Mouse (Mus musculus) B cell, adult (primary cell): ENCODE data around the gene Kif7. TPM values are rescaled to one million over a fixed set of nuclear protein-coding genes. Genes with fewer than 3 reads are reported as not detected.

Source experiments
- total RNA-seq: library from RNA; stranded (reverse); gene quantifications from 4 replicates; pipeline ENCODE4 v1.2.4, GENCODE M21; 2023; ENCODE audit not compliant: inconsistent age

Gene Kif7
- total RNA-seq: 0.10 to 0.27 TPM (median 0.13 TPM) in 3 of 4 replicates, not detected in the other

GRCm38 (mm10) chr7:79715187-79715981, at the start of gene Kif7:
Kif7 (minus strand) TSS chr7:79715720.

GRCm38 (mm10) chr7:79742659-79743536, 27.4 kb upstream of the Kif7 start, which contains the start of the genes Pex11a and Wdr93:
Pex11a (minus strand) TSS chr7:79743131.
Wdr93 (plus strand) TSS chr7:79743163.

GRCm38 (mm10) chr7:79732622-79733021, 17.1 kb upstream of the Kif7 start, which contains the start of gene Plin1:
Plin1 (minus strand) TSS chr7:79732903.

GRCm38 (mm10) chr7:79659578-79660290, 55.8 kb downstream of the Kif7 start, which contains the start of gene Ticrr:
Ticrr (plus strand) TSS chr7:79660196.

Other genes with a start within 250 kb of the Kif7 start
- gene Polg, start 249.4 kb downstream of the Kif7 start, total RNA-seq: 155 to 191 TPM (median 180 TPM) in 4 replicates
- not detected in 4 replicates for gene Rhcg, start 98.1 kb downstream of the Kif7 start, total RNA-seq
- gene Ticrr, start 55.5 kb downstream of the Kif7 start, total RNA-seq: 2.8 to 4.9 TPM (median 3.5 TPM) in 4 replicates
- not detected in 4 replicates for gene Plin1, start 17.2 kb upstream of the Kif7 start, total RNA-seq
- 0.42 to 1.6 TPM (median 0.83 TPM) in 4 replicates for gene Pex11a, start 27.4 kb upstream of the Kif7 start, total RNA-seq
- not detected in 4 replicates for gene Wdr93, start 27.4 kb upstream of the Kif7 start, total RNA-seq
- not detected in 4 replicates for gene Mesp1, start 78.1 kb upstream of the Kif7 start, total RNA-seq
- not detected in 4 replicates for gene Mesp2, start 95.0 kb upstream of the Kif7 start, total RNA-seq
- 0.15 to 0.42 TPM (median 0.29 TPM) in 4 replicates for gene Anpep, start 145.3 kb upstream of the Kif7 start, total RNA-seq
- 12.8 to 24.1 TPM (median 17.7 TPM) in 4 replicates for gene Ap3s2, start 204.9 kb upstream of the Kif7 start, total RNA-seq
- 0.22 TPM in 1 of 4 replicates, not detected in the others for gene Arpin, start 219.6 kb upstream of the Kif7 start, total RNA-seq